Mouse (Mus musculus) thymus, postnatal 10 days (tissue): ENCODE data around the gene Ppp1r18.

Experiments used
- DNase-seq, 2 experiments: peaks; one replicate each; pipeline ENCODE4 v3.0.0; 2021; ENCODE audit warnings: low spot score in 2 of 2

Ppp1r18 gene

DNA sequence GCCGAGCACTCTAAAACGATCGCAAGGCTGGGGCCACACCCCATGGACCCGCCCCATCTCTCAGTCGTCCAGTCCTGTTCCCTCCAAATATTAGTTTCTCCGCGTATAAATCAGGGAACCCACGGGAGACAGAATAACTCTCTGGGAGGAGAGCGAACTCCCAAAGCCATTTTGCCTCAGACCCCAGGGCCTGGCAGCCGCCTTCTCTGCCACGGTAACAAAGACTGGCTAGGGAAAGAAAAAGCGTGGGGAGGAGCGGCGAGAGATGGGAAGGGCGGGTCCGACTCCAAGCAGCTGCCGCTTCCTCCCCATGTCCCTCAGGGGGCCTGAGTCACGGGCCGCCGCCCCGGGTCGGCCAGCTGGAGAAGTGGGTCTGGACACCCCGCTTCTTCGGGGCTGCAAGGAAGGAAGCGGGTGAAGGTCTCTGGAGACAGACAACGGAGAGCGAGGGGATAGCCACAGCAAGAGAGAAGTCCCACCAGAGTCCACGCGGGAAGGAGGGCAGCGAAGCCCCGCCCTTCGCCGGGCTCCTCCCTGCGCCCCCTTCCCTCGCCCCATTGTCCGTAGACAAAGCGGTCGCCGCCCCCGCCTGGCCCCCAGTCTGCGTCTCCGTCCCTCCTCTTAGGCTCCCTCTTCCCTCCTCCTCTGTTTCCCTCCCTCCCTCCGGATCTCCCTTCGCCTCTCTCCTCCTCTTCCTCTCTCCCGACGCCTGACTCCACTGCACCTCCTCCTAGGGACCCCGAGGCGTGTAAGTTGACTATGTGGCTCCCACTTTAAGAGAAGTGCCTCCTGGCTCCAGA, at the start of gene Ppp1r18:
Gene Ppp1r18, plus strand, starts transcription at position 113 of the 800 bp plus-strand sequence.
- peak; percentile 27 to 30 for DNase-seq

DNA sequence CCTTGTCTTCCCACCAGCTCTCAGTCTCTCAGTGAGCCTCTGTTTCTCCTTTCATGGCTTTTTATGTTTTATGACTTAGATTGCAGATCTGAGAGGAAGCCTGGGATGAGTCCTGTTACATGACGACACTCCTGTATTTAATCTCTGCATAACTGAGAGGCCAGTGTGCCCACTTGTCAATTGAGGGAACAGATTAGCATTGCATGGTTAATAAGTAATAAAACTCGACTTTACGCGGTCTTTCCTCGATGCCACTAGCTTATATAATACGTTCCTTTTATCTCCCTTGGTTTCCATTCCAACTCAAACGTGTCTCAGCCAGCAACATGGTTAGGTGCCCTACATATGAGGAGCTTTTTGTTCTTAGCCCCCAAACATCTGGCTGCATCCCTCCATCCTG, 49.6 kb upstream of the Ppp1r18 start:
- no peak for DNase-seq

DNA sequence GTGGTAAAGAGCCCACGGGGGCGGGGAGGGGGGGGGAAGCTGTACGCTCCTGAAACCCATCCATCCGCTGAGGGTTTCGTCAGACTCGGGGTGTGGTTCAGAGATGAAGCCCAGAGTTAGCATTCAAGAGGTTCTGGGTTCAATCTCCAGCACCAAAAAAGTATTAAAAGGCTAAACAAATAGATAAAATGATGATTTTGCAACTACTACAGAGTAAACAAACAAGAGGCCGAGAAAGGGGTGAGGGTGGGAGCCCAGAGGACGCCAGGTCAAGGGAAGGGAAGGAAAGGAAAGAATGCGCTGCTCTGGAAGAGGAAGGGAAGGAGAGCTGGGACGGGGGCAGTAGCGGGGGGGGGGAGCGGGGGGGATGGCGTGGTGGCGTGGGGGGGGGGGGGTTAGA, 48.7 kb upstream of the Ppp1r18 start:
- DNase-seq, result no peak

DNA sequence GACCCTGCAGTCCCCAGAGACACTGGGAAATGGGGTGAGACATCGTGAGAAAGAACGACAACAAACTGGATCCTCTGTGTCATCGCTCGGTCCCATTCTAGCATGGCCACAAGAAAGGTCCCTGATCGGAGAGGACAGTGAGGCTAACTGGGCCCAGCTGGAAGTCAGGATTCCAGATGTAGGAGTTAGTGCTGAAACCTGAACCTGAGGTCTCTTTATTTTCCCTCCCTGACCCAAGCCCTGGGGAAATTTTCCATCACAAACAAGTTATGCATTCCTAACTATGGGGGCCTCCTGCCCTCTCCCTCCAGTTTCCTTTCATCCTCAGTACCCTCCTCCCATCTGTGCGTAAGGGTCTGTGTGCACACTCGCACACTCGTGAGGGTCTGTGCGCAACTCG, 48.2 kb upstream of the Ppp1r18 start:
- no peak for DNase-seq

DNA sequence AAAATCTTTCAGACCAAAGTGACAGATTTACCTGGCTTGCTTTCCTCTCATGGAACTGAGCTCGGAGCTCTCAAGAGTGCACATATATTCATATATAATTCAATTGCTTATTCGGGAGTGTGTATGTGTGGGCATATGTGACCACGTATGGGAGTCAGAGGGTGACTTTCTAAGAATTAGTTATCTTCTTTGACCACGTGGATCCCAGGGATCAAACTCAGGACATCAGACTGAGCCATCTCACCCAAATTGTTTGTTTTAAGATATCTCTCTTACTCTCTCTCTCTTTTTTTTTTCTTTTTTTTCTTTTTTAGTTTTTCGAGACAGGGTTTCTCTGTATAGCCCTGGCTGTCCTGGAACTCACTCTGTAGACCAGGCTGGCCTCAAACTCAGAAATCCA, 45.3 kb upstream of the Ppp1r18 start:
- DNase-seq, result no peak

DNA sequence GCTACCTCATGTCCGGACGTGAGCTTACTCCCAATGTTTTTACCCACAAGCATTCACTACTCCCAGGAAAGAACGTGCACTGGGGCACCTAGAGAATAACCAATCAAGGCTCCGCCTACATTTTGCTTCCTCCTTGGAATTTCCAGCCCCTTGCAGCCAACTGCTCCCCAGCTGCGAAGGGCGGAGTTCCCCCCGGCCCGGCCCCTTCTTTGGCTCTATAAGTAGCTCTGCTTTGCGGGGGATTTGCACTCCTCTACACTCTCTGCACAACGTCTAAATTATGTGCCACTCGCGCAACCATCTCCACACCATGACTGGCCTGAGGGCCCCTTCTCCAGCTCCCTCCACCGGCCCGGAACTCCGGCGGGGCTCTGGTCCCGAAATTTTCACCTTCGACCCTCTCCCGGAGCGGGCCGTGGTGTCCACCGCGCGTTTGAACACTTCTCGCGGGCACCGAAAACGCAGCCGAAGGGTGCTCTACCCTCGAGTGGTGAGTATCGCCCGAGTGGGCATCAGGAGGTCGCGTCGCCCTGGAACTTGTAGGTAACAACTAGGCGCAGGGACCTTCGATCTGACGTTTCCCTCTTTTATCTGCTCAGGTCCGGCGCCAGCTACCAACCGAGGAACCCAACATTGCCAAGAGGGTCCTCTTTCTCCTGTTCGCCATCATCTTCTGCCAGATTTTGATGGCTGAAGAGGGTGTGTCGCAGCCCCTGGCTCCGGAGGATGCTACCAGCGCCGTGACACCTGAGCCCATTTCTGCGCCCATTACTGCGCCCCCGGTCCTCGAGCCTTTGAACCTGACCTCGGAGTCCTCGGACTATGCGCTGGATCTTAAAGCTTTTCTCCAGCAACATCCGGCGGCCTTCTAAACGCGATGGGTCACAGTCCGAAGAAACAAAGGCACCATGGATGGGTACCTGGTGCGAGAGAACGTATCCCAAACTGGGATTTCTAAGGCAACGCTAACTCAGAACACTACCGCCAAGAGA, 43.7 kb upstream of the Ppp1r18 start, which contains the start of gene Ier3:
Gene Ier3, plus strand, starts transcription at position 246 of the 992 bp plus-strand sequence.
- peak; percentile 30 to 37 for DNase-seq

DNA sequence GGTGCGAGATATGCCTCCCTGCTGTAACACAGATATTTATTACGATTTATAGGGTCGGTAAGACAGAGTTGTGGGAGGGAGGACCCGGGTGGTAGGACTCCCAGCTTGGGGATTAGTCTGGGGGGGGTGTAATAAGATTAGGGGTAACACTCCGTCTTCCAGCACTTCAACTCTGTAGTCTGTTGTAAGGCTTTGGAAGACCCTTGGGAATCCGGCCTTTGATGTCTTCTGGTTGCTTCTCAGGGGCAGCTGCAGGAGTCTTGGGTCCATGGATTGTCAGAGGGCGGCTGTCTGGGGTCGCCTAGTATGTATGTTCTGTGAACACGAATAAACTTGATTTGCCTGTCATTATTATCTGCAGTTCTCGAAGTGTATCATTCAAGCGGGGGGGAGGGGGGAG, 42.8 kb upstream of the Ppp1r18 start:
- peak in 1 of 2 experiments; percentile 11 for DNase-seq

DNA sequence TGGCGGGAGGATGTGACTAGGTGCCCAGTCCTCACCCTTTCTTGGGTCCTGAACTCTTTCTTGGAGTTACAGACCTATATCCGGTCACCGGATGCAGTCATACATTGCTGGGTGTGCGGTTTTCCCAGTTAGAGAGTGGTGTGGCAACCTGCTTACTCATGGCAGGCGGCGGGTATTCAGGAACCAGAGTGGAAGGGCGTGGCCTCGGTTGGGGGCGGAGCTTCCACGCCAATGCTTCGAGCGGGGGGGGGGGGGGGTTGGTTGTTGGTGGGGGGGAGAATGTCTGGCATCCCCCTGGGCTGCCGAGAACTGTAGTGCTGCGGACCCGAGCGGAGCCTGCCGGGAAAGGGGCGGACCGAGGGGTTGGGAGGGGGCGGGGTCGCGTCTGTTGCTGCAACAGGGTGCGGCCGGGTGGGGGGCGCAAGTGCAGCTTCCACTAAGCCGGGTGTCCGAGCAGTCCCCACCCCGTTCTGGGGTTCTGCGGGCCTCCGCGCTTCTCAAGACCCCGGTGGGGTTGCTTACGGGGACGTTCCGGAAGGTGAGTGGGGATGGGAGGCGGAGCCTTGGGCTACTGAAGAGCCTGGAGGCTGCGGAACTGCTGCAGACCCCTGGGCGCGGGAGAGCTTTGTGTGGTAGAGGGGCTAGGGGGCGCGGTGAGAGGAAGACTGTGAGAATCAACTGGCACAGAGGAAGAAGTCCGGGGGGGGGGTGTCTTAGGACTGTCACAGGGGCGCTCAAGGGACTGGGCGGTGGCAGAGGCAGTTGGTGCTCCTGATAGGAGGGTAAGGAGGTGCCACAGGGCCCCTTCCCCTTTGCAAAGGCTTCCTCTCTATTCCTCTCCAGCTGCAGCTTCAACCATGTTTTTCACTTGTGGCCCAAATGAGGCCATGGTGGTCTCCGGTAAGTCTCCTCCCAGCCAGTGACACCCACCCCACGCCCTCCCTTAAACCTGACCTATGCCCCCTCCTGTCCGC, 42.1 kb upstream of the Ppp1r18 start, which contains the start of gene Flot1:
Gene Flot1, plus strand, starts transcription at position 267 of the 974 bp plus-strand sequence.
- peak; percentile 71 to 78 for DNase-seq

DNA sequence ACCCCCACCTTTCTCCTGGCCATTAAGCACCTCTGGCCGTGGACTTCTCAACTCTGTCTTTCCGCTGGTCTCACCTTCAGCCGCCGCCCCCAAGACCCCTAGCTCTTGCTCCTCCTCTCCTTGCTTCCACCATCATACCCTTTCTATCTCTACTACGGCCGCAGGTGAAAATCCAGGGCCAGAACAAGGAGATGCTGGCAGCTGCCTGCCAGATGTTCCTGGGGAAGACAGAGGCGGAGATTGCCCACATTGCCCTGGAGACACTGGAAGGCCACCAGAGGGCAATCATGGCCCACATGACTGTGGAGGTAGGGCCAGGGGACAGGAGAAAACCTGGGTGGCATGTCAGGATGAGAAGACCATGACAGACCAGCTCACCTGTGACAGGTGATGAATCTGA, 41.0 kb upstream of the Ppp1r18 start:
- DNase-seq, result peak in 1 of 2 experiments; percentile 26

DNA sequence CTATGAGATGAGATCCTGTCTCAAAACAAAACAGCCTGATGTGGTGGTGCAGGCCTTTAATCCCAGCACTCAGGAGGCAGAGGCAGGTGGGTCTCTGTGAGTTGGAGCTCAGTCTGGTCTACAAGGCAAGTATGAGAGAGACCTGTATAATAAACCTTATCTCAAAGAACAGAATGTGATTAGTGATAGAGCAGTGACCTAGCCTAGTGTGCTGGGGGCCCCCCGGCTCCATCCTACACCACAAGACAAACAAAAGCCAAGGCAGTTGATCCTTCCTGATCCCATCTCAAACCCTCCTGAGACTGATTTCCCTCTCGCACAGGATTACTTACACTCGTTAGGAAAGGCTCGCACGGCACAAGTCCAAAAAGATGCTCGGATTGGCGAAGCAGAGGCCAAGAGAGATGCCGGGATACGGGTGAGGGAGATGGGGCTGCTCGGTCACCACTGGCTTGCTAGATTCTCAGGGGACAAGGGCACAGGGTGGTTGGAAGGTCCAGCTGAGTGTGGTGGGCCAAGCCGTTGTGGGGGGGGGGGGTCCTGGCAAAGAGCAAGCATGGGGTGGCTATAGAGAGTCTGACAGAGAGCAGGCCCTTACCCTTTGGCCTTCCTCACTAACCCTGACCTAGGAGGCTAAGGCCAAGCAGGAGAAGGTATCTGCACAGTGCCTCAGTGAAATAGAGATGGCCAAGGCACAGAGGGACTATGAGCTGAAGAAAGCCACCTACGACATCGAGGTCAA, 40.1 kb upstream of the Ppp1r18 start:
- no peak for DNase-seq

DNA sequence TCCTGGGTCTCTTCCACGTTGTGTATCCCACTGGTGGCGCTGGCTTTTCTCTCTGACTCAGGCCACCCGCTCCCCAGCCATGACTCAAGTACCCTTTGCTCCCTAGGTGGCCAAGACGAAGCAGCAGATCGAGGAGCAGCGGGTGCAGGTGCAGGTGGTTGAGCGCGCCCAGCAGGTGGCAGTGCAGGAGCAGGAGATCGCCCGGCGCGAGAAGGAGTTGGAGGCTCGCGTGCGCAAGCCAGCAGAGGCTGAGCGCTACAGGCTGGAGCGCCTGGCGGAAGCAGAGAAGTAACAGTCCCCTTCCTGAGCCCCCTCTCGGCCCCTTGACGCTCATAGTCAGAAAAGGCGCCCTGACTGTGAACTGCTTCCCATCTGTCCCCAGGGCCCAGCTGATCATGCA, 35.7 kb upstream of the Ppp1r18 start:
- DNase-seq, result peak; percentile 89 to 95

DNA sequence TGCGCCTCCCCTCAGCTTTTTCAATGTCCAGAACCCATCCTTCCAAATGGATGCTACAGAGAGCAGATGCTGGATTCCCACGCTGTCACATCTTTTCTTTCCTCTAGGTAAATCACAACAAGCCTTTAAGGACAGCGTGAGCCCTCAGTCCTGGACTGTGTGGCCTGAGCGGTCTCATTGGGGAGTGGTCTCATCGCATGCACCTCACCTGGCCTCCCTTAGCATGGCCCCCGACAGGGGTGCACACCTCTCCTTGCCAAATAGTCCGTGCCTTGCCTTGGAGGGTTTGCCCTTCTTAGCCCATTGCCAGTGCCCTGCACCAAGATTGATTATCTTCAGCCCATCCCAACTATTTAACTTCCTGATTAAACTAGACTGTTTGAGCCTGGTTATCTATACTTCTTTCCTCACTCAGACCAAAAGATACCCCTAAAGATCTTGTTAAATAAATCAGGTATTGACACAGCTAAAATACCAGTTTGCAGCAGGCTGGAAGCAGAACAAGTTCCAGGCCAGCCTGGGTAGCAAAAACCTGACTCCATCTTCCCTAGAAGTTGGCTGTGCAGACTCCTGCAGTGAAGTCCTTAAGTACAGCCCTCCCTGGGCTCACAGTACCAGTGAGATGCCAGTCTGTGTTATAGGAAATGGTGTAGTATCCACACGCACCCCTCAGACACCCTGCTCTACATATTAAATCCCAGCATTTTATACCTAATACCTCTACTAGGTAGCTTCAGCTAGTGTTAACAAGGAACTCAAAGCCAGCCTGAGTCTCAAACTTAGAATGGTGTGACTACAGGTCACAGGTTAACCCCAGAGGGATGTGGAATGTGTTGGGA, 32.8 kb upstream of the Ppp1r18 start:
- no peak for DNase-seq

DNA sequence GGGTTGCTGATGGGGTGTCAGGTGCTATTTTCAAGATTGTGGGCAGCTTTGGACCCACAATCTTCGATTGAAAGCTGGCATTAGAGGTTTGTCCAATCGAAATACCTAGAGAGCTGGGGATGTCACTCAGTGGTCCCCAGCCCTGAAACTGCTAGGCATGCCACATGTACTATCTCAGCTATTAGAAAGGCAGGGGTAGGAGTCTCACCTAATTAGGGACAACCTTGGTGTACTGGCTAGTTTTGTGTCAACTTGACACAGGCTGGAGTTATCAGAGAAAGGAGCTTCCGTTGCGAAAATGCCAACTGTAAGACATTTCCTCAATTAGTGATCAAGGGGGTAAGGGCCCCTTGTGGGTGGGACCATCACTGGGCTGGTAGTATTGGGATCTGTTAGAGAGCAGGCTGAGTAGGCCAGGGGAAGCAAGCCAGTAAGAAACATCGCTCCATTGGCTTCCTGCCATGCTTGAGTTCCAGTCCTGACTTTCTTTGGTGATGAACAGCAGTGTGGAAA, 32.1 kb upstream of the Ppp1r18 start:
- DNase-seq, result no peak

DNA sequence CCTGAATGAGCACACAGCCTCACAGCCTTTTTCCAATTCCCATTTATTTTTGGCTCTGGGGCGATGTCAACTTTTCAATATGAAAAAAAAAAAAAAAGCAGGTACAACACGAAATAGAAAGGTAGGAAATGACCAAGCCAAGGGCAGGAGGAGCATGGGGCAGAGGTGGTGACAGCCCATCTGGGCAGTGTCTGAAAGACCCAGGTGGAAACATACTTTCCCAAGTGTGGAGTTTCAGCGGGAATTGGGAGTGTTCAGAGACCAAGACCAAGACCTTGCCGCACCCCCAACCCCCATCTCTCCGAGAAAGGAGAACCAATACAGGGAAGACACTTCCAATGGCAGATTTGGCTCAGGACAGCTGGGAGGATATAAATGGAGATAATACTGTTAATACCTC, 31.5 kb upstream of the Ppp1r18 start:
- no peak for DNase-seq

DNA sequence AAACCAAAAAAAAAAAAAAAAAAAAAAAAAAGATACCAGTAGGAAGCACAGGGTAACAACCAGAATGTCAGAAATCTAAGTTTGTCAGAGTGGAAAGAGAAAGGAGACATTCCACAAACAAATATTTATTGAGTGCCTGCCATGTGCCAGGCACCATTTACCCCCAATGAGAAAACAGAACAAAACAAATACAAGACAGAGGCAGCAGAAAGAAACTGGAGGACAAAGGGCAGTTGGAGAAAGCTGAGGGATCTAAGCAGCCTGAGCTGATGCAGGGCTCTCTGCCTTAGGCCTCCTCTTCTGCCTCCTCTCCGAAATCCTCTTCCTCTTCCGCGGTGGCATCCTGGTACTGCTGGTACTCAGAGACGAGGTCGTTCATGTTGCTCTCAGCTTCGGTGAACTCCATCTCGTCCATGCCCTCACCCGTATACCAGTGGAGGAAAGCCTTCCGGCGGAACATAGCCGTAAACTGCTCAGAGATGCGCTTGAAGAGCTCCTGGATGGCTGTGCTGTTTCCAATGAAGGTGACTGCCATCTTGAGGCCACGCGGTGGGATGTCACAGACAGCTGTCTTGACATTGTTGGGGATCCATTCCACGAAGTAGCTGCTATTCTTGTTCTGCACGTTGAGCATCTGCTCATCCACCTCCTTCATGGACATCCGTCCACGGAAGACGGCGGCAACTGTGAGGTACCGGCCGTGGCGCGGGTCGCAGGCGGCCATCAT, 30.5 kb upstream of the Ppp1r18 start:
- DNase-seq, result no peak

DNA sequence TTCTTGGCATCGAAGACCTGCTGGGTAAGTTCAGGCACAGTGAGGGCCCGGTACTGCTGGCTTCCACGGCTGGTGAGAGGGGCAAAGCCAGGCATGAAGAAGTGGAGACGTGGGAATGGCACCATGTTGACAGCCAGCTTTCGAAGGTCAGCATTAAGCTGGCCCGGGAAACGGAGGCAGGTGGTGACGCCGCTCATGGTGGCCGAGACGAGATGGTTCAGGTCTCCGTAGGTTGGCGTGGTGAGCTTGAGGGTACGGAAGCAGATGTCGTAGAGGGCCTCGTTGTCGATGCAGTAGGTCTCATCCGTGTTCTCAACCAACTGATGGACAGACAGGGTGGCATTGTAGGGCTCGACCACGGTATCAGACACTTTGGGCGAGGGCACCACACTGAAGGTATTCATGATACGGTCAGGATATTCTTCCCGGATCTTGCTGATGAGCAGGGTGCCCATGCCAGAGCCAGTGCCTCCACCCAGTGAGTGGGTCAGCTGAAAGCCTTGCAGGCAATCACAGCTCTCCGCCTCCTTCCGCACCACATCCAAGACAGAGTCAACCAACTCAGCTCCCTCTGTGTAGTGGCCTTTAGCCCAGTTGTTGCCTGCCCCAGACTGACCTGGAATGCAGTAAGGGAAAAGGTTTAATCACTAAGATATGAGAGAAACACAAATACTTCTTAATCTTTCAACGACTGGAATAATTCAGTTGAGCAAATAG, 29.8 kb upstream of the Ppp1r18 start:
- DNase-seq, result no peak

DNA sequence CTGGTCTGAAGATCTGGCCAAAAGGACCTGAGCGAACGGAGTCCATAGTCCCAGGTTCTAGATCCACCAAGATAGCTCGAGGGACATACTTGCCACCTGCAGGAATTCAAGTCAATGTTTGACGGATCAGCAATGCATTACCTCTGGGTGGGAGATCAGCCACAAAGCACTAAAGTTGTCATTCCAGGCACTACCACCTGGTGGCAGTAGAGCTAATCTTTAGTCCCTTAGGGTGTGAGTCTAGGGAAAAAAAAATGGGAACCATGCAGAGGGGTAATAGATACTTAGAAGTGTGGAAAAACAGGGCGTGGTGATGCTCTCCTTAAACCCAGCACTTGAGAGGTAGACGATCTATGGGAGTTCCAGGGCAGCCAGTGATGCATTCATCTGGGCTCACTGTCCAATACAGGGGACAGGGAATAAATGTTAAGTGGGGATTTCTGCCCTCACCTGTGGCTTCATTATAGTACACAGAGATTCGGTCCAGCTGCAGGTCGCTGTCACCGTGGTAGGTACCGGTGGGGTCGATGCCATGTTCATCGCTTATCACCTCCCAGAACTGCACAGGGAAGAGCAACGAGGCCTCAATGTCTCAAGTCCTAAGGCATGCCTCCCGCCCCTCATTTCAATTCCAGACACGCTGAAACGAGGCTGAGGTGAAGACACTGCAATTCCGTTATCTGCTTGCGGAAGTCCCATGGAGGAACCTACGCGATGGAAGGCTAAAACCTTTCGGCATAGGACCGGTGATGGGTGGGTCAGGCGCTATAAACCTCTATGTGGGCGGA, 29.0 kb upstream of the Ppp1r18 start:
- peak; percentile 75 to 82 for DNase-seq
